Mouse (Mus musculus): ENCODE data around the gene Sept12. TPM values are rescaled to one million over a fixed set of nuclear protein-coding genes. Genes with fewer than 3 reads are reported as not detected.

Gene Sept12
- polyA plus RNA-seq, 1 experiment, result 0.15 TPM

DNA sequence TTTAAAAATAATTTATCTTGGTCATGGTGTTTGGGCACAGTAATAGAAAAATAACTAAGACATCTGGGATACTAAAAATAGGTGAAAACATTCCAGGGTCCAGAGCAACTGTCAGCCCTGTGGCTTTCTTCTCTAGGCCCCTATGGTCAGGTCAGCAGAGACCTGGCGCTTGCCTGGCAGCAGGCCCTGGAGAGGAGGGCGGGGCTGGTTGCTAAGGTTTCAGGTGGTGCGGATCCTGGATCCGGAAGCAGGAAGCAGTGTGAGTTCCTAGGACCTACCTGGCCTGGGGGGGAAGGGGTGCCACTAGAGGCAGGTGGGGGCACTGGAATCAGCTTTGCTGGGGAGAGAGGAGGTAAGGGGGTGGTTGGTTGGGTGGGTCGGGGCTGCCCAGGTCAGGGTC, 9.4 kb upstream of the Sept12 start, which contains the start of gene Smim22:
Gene Smim22, plus strand, starts transcription at position 222 of the 400 bp plus-strand sequence.
- no peak for TF ChIP-seq CTCF (IDR thresholded peaks at IDR 0.05; ENCODE audit: extremely low read depth, insufficient read length, insufficient replicate concordance, low read depth, low read length)
- TF ChIP-seq POLR2A (IDR thresholded peaks at IDR 0.05; ENCODE audit: low read depth, low read length), result no peak
- no peaks in the 10 kb centered on the region for H3K27me3 ChIP-seq (ENCODE audit: control insufficient read depth, insufficient read depth, low read length)
- peaks cover 24% of the 10 kb centered on the region for H3K4me1 ChIP-seq (ENCODE audit: control insufficient read depth, insufficient read depth, insufficient read length, low read length)
- peaks cover 10% of the 10 kb centered on the region for H3K36me3 ChIP-seq (ENCODE audit: control insufficient read depth, insufficient read depth, low read length)
- WGBS, result 34% methylated on average over 5 of the region's 5 CpGs
- H3K4me3 ChIP-seq (ENCODE audit: low read depth, low read length), result peak within 1 kb of the TSS; percentile 72
- peak within 1 kb of the TSS; percentile 89 for H3K27ac ChIP-seq (ENCODE audit: insufficient read depth, low read depth, low read length)

DNA sequence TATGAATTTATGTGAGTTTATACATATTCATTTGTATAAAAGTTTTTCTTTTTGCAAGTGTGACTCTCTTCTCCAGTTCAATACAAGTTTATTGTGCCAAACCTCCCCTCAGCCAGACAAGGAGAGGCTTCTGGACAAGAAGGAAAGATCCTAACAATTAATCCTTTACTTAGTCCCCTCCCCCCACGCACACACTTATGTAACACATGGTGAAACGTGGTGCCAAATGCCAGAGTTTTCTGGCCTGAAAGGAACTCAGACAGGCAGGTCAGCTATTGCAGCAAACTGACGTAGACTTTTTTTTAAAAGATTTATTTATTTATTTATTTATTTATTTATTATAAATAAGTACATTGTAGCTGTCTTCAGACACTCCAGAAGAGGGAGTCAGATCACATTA, 3.0 kb upstream of the Sept12 start:
- WGBS, result 47% methylated on average over 3 of the region's 3 CpGs
- no peak for TF ChIP-seq POLR2A (IDR thresholded peaks at IDR 0.05; ENCODE audit: low read depth, low read length)
- no peak for TF ChIP-seq CTCF (IDR thresholded peaks at IDR 0.05; ENCODE audit: extremely low read depth, insufficient read length, insufficient replicate concordance, low read depth, low read length)
- Histone ChIP-seq H3K27ac (ENCODE audit: insufficient read depth, low read depth, low read length) (no peak overlapping the region), H3K36me3 (ENCODE audit: control insufficient read depth, insufficient read depth, low read length) (no peaks in the 10 kb centered on the region), H3K4me3 (ENCODE audit: low read depth, low read length) (no peak overlapping the region), H3K4me1 (ENCODE audit: control insufficient read depth, insufficient read depth, insufficient read length, low read length) (peaks cover 14% of the 10 kb centered on the region), H3K27me3 (ENCODE audit: control insufficient read depth, insufficient read depth, low read length) (no peaks in the 10 kb centered on the region)

DNA sequence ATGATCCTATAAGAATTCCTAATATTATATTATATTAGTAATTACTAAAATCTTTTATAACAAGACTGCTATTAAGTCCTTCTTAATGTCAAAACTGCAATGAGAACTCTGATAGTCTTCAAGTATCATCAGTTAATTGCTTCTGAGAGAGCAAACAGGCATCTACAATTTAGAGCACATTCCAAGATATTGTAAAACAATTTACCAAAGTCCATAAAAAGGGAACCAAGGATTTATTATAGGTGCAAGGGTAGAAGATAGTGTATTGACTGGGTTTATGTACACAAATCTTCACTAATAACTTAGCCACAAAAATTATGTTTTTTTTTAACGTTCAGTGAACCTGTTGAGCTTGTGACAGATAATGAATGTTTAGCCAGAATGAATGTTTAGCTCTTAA, 1.3 kb upstream of the Sept12 start:
- WGBS, result 19% methylated on average over 1 of the region's 1 CpGs
- H3K27ac ChIP-seq (ENCODE audit: insufficient read depth, low read depth, low read length), result no peak overlapping the region
- H3K4me3 ChIP-seq (ENCODE audit: low read depth, low read length), result no peak overlapping the region
- TF ChIP-seq CTCF (IDR thresholded peaks at IDR 0.05; ENCODE audit: extremely low read depth, insufficient read length, insufficient replicate concordance, low read depth, low read length), result no peak
- TF ChIP-seq POLR2A (IDR thresholded peaks at IDR 0.05; ENCODE audit: low read depth, low read length), result no peak
- H3K4me1 ChIP-seq (ENCODE audit: control insufficient read depth, insufficient read depth, insufficient read length, low read length), result peaks cover 14% of the 10 kb centered on the region
- no peaks in the 10 kb centered on the region for H3K36me3 ChIP-seq (ENCODE audit: control insufficient read depth, insufficient read depth, low read length)
- H3K27me3 ChIP-seq (ENCODE audit: control insufficient read depth, insufficient read depth, low read length), result no peaks in the 10 kb centered on the region

DNA sequence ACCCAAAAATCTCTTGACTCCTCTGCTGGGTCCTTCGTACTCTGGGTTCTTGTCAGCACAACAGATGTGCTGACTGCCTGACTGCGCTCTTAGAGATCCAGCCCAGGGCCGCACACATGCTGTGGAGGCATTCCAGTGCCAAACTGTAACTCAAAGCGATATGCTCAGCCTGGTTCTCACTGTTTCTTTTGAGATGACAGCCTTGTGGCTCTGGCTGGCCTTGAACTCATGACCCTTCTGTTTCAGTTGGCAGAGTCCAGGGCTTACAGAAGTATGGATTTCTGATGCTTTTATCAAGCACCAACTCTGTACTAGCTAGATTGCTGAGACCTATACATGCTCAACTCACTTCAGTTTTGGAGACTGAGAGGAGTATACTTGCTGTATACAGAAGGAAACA, 4.4 kb downstream of the Sept12 start:
- Histone ChIP-seq H3K27me3 (ENCODE audit: control insufficient read depth, insufficient read depth, low read length) (no peaks in the 10 kb centered on the region), H3K36me3 (ENCODE audit: control insufficient read depth, insufficient read depth, low read length) (no peaks in the 10 kb centered on the region), H3K4me1 (ENCODE audit: control insufficient read depth, insufficient read depth, insufficient read length, low read length) (peaks cover 7% of the 10 kb centered on the region), H3K4me3 (ENCODE audit: low read depth, low read length) (no peak overlapping the region), H3K27ac (ENCODE audit: insufficient read depth, low read depth, low read length) (no peak overlapping the region)
- 92% methylated on average over 4 of the region's 4 CpGs for WGBS
- TF ChIP-seq POLR2A (IDR thresholded peaks at IDR 0.05; ENCODE audit: low read depth, low read length) (no peak), CTCF (IDR thresholded peaks at IDR 0.05; ENCODE audit: extremely low read depth, insufficient read length, insufficient replicate concordance, low read depth, low read length) (no peak)

DNA sequence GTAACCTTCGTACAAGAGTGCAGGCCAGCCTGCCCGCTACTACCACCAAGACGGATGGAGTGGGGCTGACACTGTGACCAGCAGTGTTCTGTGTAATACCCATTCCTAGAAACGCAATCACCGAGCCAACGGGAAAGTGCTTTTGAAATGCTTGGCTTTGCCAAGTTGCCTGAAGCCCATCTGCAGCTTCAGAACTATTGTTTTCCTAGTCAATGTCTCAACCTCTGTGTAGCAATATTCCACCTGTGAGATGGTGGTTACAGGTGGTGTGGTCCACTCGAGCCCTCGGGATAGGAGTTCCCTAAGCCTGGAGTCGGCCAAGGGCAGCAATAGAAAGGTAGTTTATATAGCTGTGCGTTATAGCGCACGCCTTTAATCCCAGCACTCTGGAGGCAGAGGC, 12.9 kb downstream of the Sept12 start:
- no peak overlapping the region for H3K4me3 ChIP-seq (ENCODE audit: low read depth, low read length)
- WGBS, result 86% methylated on average over 12 of the region's 12 CpGs
- no peak overlapping the region for H3K27ac ChIP-seq (ENCODE audit: insufficient read depth, low read depth, low read length)
- no peaks in the 10 kb centered on the region for H3K27me3 ChIP-seq (ENCODE audit: control insufficient read depth, insufficient read depth, low read length)
- no peaks in the 10 kb centered on the region for H3K4me1 ChIP-seq (ENCODE audit: control insufficient read depth, insufficient read depth, insufficient read length, low read length)
- no peak for TF ChIP-seq CTCF (IDR thresholded peaks at IDR 0.05; ENCODE audit: extremely low read depth, insufficient read length, insufficient replicate concordance, low read depth, low read length)
- no peak for TF ChIP-seq POLR2A (IDR thresholded peaks at IDR 0.05; ENCODE audit: low read depth, low read length)
- H3K36me3 ChIP-seq (ENCODE audit: control insufficient read depth, insufficient read depth, low read length), result no peaks in the 10 kb centered on the region

DNA sequence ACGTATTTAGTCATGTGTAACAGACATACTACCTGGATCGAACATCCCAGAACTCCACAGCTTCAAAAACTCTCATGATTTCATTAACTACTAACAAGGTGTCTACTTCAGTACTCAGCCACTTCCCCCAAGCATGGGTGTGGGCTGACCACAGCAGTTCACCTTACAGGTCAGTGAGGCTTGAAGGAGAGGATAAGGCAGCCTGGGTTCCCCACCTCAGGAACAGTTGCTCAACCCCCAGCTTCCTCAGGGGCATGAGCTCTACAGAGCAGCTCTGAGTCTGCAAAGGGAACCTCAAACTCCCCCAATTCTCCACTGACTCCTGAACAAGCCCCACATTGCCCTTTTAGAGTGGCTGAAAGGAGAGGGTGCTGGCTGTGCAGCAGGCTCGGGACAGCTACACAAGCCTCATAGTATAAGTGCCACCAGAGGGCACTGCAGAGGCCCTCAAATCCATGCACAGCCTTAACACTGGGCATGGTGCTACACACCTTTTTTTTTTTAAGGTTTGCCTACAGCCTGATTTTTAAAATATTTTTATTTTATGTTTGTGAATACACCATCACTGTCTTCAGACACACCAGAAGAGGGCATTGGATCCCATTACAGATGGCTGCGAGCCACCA, 17.8 kb downstream of the Sept12 start:
- 70% methylated on average over 4 of the region's 4 CpGs for WGBS
- H3K27ac ChIP-seq (ENCODE audit: insufficient read depth, low read depth, low read length), result no peak overlapping the region
- H3K27me3 ChIP-seq (ENCODE audit: control insufficient read depth, insufficient read depth, low read length), result no peaks in the 10 kb centered on the region
- TF ChIP-seq POLR2A (IDR thresholded peaks at IDR 0.05; ENCODE audit: low read depth, low read length), result no peak
- TF ChIP-seq CTCF (IDR thresholded peaks at IDR 0.05; ENCODE audit: extremely low read depth, insufficient read length, insufficient replicate concordance, low read depth, low read length), result peak; percentile 74; the same call in 1 of the 2 replicates
- H3K36me3 ChIP-seq (ENCODE audit: control insufficient read depth, insufficient read depth, low read length), result no peaks in the 10 kb centered on the region
- no peaks in the 10 kb centered on the region for H3K4me1 ChIP-seq (ENCODE audit: control insufficient read depth, insufficient read depth, insufficient read length, low read length)
- H3K4me3 ChIP-seq (ENCODE audit: low read depth, low read length), result no peak overlapping the region

DNA sequence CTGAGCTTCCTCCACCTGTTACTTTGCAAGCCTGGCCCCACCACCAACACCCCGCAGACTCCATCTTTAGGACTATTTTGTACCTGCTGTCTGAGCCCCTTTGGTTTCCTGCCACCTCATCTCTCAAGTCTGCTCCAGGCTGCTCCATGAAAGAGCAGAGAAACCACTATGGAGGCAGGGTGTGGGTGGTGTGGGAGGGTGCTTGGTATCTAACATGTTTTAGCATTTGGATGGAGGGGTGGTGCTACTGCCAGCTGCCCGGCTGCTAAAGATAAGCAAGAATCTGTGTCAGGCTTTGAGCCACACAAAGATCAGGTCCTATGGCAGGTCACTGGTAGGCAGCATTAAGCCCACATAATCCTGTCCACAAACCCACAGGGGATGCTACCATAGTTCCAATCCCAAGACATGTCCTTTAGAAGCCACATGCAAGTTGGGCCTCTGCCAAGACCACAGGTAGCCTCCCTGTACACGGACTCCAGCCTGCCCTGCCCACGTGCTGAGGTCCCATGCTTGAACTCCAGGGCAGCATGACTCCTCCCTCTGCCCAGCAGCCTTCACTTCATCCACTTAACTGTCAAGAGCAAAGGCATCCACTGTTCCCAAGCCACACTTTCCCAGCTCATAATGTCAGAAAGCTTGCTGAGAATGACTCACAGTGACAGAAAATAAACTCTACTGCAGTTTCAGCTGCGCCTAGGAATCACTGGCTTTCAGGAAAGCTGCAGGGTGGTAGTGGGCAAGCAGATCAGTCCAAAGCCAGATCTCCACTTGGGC, 19.2 kb downstream of the Sept12 start:
- Histone ChIP-seq H3K27ac (ENCODE audit: insufficient read depth, low read depth, low read length) (no peak overlapping the region), H3K4me3 (ENCODE audit: low read depth, low read length) (no peak overlapping the region), H3K27me3 (ENCODE audit: control insufficient read depth, insufficient read depth, low read length) (no peaks in the 10 kb centered on the region), H3K4me1 (ENCODE audit: control insufficient read depth, insufficient read depth, insufficient read length, low read length) (no peaks in the 10 kb centered on the region), H3K36me3 (ENCODE audit: control insufficient read depth, insufficient read depth, low read length) (no peaks in the 10 kb centered on the region)
- no peak for TF ChIP-seq CTCF (IDR thresholded peaks at IDR 0.05; ENCODE audit: extremely low read depth, insufficient read length, insufficient replicate concordance, low read depth, low read length)
- TF ChIP-seq POLR2A (IDR thresholded peaks at IDR 0.05; ENCODE audit: low read depth, low read length), result no peak
- WGBS, result 38% methylated on average over 5 of the region's 5 CpGs
